Mouse (Mus musculus) CH12.LX (cell line): ENCODE data around the gene Dnase1l3. TPM values are rescaled to one million over a fixed set of nuclear protein-coding genes. Genes with fewer than 3 reads are reported as not detected.
A peak's percentile ranks its signal among the peaks of the same experiment; 100 is the strongest.

Source experiments
- DNase-seq: peaks from one replicate; pipeline ENCODE4 v3.0.0-alpha.2; 2013; ENCODE audit errors: extremely low read depth
- H3K27ac ChIP-seq: 2 replicates; pipeline ENCODE4 v1.5.1; 2012; ENCODE audit warnings: low read depth, mild to moderate bottlenecking, control low read depth, moderate library complexity; ENCODE audit not compliant: insufficient read depth
- H3K27me3 ChIP-seq: replicated peaks from 2 replicates; pipeline ENCODE3; 2012; ENCODE audit warnings: inconsistent platforms
- H3K36me3 ChIP-seq, 2 experiments: replicated peaks in 1 of 2; 2 replicates each; pipeline versions ENCODE3 to v1.6.1; 2012; ENCODE audit warnings: inconsistent platforms in 1 of 2, low read length in 1 of 2, mild to moderate bottlenecking in 1 of 2, mixed read lengths in 1 of 2, moderate library complexity in 1 of 2; ENCODE audit not compliant: control insufficient read depth in 1 of 2, insufficient read depth in 1 of 2
- H3K4me1 ChIP-seq, 2 experiments: 2 replicates each; pipeline ENCODE4 v1.6.1; 2012; ENCODE audit warnings: inconsistent platforms in 1 of 2, moderate library complexity in 1 of 2; ENCODE audit not compliant: insufficient read depth in 2 of 2, control insufficient read depth in 1 of 2
- H3K4me2 ChIP-seq: 2 replicates; pipeline ENCODE4 v1.6.1; 2012; ENCODE audit warnings: low read depth, mild to moderate bottlenecking, control low read depth; ENCODE audit not compliant: poor library complexity, insufficient read depth, severe bottlenecking
- H3K4me3 ChIP-seq, 3 experiments: fragments of 150-350 bp in 1 of 3; sonication (generic) in 1 of 3; replicated peaks in 1 of 3; 2 replicates each; pipeline versions ENCODE3 to v1.5.1; 2011 to 2012; ENCODE audit warnings: low read depth in 2 of 3, low read length in 2 of 3, mild to moderate bottlenecking in 2 of 3, moderate library complexity in 2 of 3, control low read depth in 1 of 3, improper control_type of control experiment in 1 of 3, inconsistent platforms in 1 of 3, mixed read lengths in 1 of 3; ENCODE audit not compliant: poor library complexity in 1 of 3
- H3K79me2 ChIP-seq: replicated peaks from 2 replicates; pipeline ENCODE4 v1.6.1; 2012; ENCODE audit warnings: mild to moderate bottlenecking, moderate library complexity; ENCODE audit not compliant: control insufficient read depth, poor library complexity, insufficient read depth, severe bottlenecking; ENCODE audit errors: extremely low read depth
- H3K9ac ChIP-seq: 2 replicates; pipeline ENCODE4 v1.6.1; 2012; ENCODE audit warnings: low read depth, mild to moderate bottlenecking, control low read depth, moderate library complexity; ENCODE audit not compliant: insufficient read depth
- H3K9me3 ChIP-seq: replicated peaks from 2 replicates; pipeline ENCODE3; 2012; ENCODE audit warnings: low read length, inconsistent platforms, mixed read lengths
- BHLHE40 ChIP-seq: IDR thresholded peaks from 2 replicates; pipeline ENCODE4 v1.6.1; 2011; ENCODE audit warnings: mild to moderate bottlenecking, low read depth, low read length, improper control_type of control experiment
- ETS1 ChIP-seq: conservative IDR thresholded peaks from 2 replicates; pipeline ENCODE4 v1.6.1; 2012; ENCODE audit warnings: low read depth, mild to moderate bottlenecking, inconsistent platforms, low read length, improper control_type of control experiment, moderate library complexity
- HCFC1 ChIP-seq: IDR thresholded peaks from 2 replicates; pipeline ENCODE4 v1.6.1; 2012; ENCODE audit warnings: low read depth, mild to moderate bottlenecking, inconsistent platforms, low read length, improper control_type of control experiment
- IRF4 ChIP-seq: IDR thresholded peaks from 2 replicates; pipeline ENCODE4 v1.6.1; 2014; ENCODE audit warnings: low read depth, mild to moderate bottlenecking, inconsistent platforms, low read length, improper control_type of control experiment
- MAX ChIP-seq: IDR thresholded peaks from 2 replicates; pipeline ENCODE4 v1.6.1; 2011; ENCODE audit warnings: low read length, improper control_type of control experiment
- MYC ChIP-seq: IDR thresholded peaks from 2 replicates; pipeline ENCODE4 v1.6.1; 2011; ENCODE audit warnings: low read depth, mild to moderate bottlenecking, improper control_type of control experiment, low read length
- RAD21 ChIP-seq: IDR thresholded peaks from 2 replicates; pipeline ENCODE4 v1.6.1; 2011; ENCODE audit warnings: low read depth, mild to moderate bottlenecking, low read length, improper control_type of control experiment, moderate library complexity
- RCOR1 ChIP-seq: conservative IDR thresholded peaks from 2 replicates; pipeline ENCODE4 v1.6.1; 2012; ENCODE audit warnings: low read depth, mild to moderate bottlenecking, inconsistent platforms, low read length, improper control_type of control experiment
- TBP ChIP-seq: conservative IDR thresholded peaks from 2 replicates; pipeline ENCODE4 v1.6.1; 2011; ENCODE audit warnings: low read depth, low read length, improper control_type of control experiment
- TCF12 ChIP-seq: IDR thresholded peaks from 2 replicates; pipeline ENCODE4 v1.6.1; 2014; ENCODE audit warnings: low read depth, mild to moderate bottlenecking, inconsistent platforms, low read length, improper control_type of control experiment
- dilution Hi-C: fragments of 300-500 bp; cut with MboI; formaldehyde crosslinking; loops from 2 replicates; pipeline ENCODE4 v1.14.3; 2020; ENCODE audit warnings: low sequenced_read_pairs; ENCODE audit not compliant: extremely low pct_unique_long_range_greater_than_20kb, extremely low pct_ligation_motif_present
- in situ Hi-C: fragments of 300-500 bp; cut with MboI; formaldehyde crosslinking; loops from 3 replicates; pipeline ENCODE4 v1.14.3; 2019; ENCODE audit warnings: low sequenced_read_pairs, low pct_ligation_motif_present, low pct_unique_long_range_greater_than_20kb, mixed read lengths
- polyA plus RNA-seq: library from polyadenylated mRNA; unstranded; fragments of >175 nt; gene quantifications from 2 replicates; pipeline ENCODE4 v1.2.1, GENCODE M21; 2012; ENCODE audit warnings: low read depth; ENCODE audit not compliant: insufficient read length
- total RNA-seq, 2 experiments: library from RNA; depleted of rRNA; stranded (reverse); fragments of 300-350 nt in 1 of 2; fragments of >200 nt in 1 of 2; gene quantifications; 2 replicates each; pipeline ENCODE4 v1.2.3; 2012 to 2014

Dnase1l3 gene
- total and polyA plus RNA-seq, 3 experiments, result 2.5 to 36.0 (median 2.9) TPM

- Histone ChIP-seq H3K27ac (no peak overlapping the region), H3K4me1 (peaks cover 54 to 77% of the 10 kb centered on the region in 2 experiments), H3K27me3 (no peaks in the 10 kb centered on the region), H3K79me2 (no peaks in the 10 kb centered on the region), H3K4me2 (peak overlapping the region; percentile 30; the same call in 1 of the 2 replicates), H3K4me3 (peak overlapping the region in 2 of 3 experiments; percentile 56 to 68), H3K36me3 (peaks cover 0 to 39% of the 10 kb centered on the region in 2 experiments), H3K9me3 (no peaks in the 10 kb centered on the region), H3K9ac (no peak overlapping the region; the same call in 1 of the 2 replicates)
- in situ Hi-C loops (loop anchor here (10.0 kb wide), 2 partner anchors 177 to 183 kb away; partner anchors contain the start of genes Flnb and Pdhb), dilution Hi-C loops (no loop called here)
- DNase-seq, result no peak
- TF ChIP-seq MYC, result peak; percentile 71
- TF ChIP-seq RCOR1, result no peak
- TF ChIP-seq MAX, result peak; percentile 77
These were observed 2.2 kb downstream of the Dnase1l3 start for GRCm38 (mm10) chr14:7992158-7992557.

DNA sequence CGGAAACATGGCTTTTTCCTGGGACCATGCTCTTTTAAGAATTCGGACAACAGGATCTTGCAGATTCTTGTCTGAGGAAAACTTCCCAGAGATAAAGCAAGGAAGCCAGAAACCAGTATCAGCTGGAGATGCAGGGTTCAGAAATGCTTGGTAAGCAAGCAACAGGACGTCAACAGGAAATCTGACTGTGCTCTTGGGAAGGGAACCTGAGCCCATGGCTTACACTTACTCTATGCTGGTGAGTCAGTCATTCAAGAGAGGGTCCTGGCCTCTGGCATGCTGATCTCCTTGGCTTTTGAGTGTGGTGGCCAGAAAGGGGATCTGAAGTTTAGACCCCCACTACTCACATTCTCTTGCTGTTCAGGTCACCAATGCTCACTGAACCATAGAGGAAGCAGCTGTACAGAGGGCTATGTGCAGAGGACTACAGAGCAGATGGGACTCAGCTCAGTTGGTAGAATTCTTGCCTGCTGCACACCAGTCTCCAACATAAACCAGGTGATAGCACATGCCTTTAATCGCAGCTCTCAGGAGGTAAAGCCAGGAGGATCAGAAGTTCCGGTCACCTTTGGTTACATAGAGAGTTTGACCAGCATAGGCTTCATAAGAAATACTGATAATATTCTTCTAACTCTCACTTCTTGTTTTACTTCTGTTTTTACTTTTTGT is 3.1 kb downstream of the Dnase1l3 start:
- Histone ChIP-seq H3K9me3 (no peaks in the 10 kb centered on the region), H3K4me1 (peaks cover 51 to 79% of the 10 kb centered on the region in 2 experiments), H3K27ac (no peak overlapping the region), H3K4me3 (peak overlapping the region in 1 of 3 experiments; percentile 56), H3K79me2 (no peaks in the 10 kb centered on the region), H3K4me2 (no peak overlapping the region; the same call in 1 of the 2 replicates), H3K9ac (no peak overlapping the region), H3K27me3 (no peaks in the 10 kb centered on the region), H3K36me3 (peaks cover 0 to 48% of the 10 kb centered on the region in 2 experiments)
- DNase-seq, result no peak
- dilution Hi-C loops (no loop called here), in situ Hi-C loops (loop anchor here (10.0 kb wide), 2 partner anchors 176 to 184 kb away; partner anchors contain the start of genes Flnb and Pdhb)
- peak; percentile 19; the same call in 1 of the 2 replicates for TF ChIP-seq BHLHE40
- TF ChIP-seq HCFC1, result no peak
- TF ChIP-seq ETS1, result 0 out of 2 replicates have a peak, but pooled peaks have one; percentile 22
- TF ChIP-seq TBP, result no peak
- TF ChIP-seq IRF4, result peak; percentile 62

GRCm38 (mm10) chr14:7989961-7990360 is 4.4 kb downstream of the Dnase1l3 start:
- Histone ChIP-seq H3K9ac (no peak overlapping the region), H3K79me2 (no peaks in the 10 kb centered on the region), H3K27ac (no peak overlapping the region), H3K36me3 (peaks cover 0 to 61% of the 10 kb centered on the region in 2 experiments), H3K27me3 (no peaks in the 10 kb centered on the region), H3K4me1 (peaks cover 45 to 66% of the 10 kb centered on the region in 2 experiments), H3K9me3 (no peaks in the 10 kb centered on the region), H3K4me3 (no peak overlapping the region), H3K4me2 (no peak overlapping the region)
- dilution Hi-C loops (no loop called here), in situ Hi-C loops (loop anchor here (10.0 kb wide), 2 partner anchors 175 to 185 kb away; partner anchors contain the start of genes Flnb and Pdhb)
- TF ChIP-seq RAD21, result no peak
- 0 out of 2 replicates have a peak, but pooled peaks have one; percentile 5 for TF ChIP-seq TCF12
- DNase-seq, result no peak
